Mouse (Mus musculus) cerebellum, adult 18-20 months (tissue): ENCODE results near the gene Fstl4.

Source experiments
- DNase-seq, 2 experiments: peaks; one replicate each; pipeline ENCODE4 v3.0.0; 2021

Fstl4 gene

GRCm38 (mm10) chr11:52764461-52764893 is at the start of gene Fstl4:
Gene Fstl4 (plus strand): TSS chr11:52764634.
- DNase-seq = peak; percentile 57 to 77

GRCm38 (mm10) chr11:52718570-52718969 is 45.9 kb upstream of the Fstl4 start:
- no peak for DNase-seq

- no peak for DNase-seq
Measured at GRCm38 (mm10) chr11:52721087-52721486, 43.3 kb upstream of the Fstl4 start.

- no peak for DNase-seq
Measured at GRCm38 (mm10) chr11:52722706-52723105, 41.7 kb upstream of the Fstl4 start.

- DNase-seq = no peak
Measured at GRCm38 (mm10) chr11:52726001-52726400, 38.4 kb upstream of the Fstl4 start.

GRCm38 (mm10) chr11:52728479-52728878 is 36.0 kb upstream of the Fstl4 start:
- no peak for DNase-seq

GRCm38 (mm10) chr11:52729890-52730289 is 34.5 kb upstream of the Fstl4 start:
- no peak for DNase-seq

GRCm38 (mm10) chr11:52731979-52732378 is 32.5 kb upstream of the Fstl4 start:
- no peak for DNase-seq

- DNase-seq = no peak
Measured at GRCm38 (mm10) chr11:52734493-52735195, 29.8 kb upstream of the Fstl4 start.

- DNase-seq = no peak
Measured at GRCm38 (mm10) chr11:52739187-52739586, 25.2 kb upstream of the Fstl4 start.

GRCm38 (mm10) chr11:52740466-52740865 is 24.0 kb upstream of the Fstl4 start:
- no peak for DNase-seq

GRCm38 (mm10) chr11:52743956-52744355 is 20.5 kb upstream of the Fstl4 start:
- no peak for DNase-seq

GRCm38 (mm10) chr11:52744593-52745450 is 19.6 kb upstream of the Fstl4 start:
- DNase-seq = no peak

- DNase-seq = no peak
Measured at GRCm38 (mm10) chr11:52747206-52747605, 17.2 kb upstream of the Fstl4 start.

- DNase-seq = no peak
Measured at GRCm38 (mm10) chr11:52747766-52748456, 16.5 kb upstream of the Fstl4 start.

GRCm38 (mm10) chr11:52749988-52750387 is 14.4 kb upstream of the Fstl4 start:
- DNase-seq = no peak

GRCm38 (mm10) chr11:52752524-52752923 is 11.9 kb upstream of the Fstl4 start:
- DNase-seq = no peak

- no peak for DNase-seq
Measured at GRCm38 (mm10) chr11:52753261-52753660, 11.2 kb upstream of the Fstl4 start.

GRCm38 (mm10) chr11:52761800-52762199 is 2.6 kb upstream of the Fstl4 start:
- DNase-seq = no peak

- no peak for DNase-seq
Measured at GRCm38 (mm10) chr11:52764894-52765677, 652 bp downstream of the Fstl4 start.

- DNase-seq = peak; percentile 57 to 64
Measured at GRCm38 (mm10) chr11:52765678-52766254, 1.3 kb downstream of the Fstl4 start.

- DNase-seq = no peak
Measured at GRCm38 (mm10) chr11:52767921-52768320, 3.5 kb downstream of the Fstl4 start.
